Mouse (Mus musculus) intestine, embryonic 14.5 days (tissue): Measurements from ENCODE around the gene Car9. TPM values are rescaled to one million over a fixed set of nuclear protein-coding genes. Genes with fewer than 3 reads are reported as not detected.

Source experiments
- ATAC-seq: fragments of 200-750 bp; cut with Nextera tagmentation; replicated peaks from 2 replicates; pipeline ENCODE4 v1.8.0; 2017; ENCODE audit warnings: low read depth, moderate number of reproducible peaks, moderate TSS enrichment, moderate library complexity; ENCODE audit not compliant: low FRiP score, low TSS enrichment
- DNase-seq: peaks from one replicate; pipeline ENCODE4 v3.0.0-alpha.2; 2018; ENCODE audit warnings: low spot score
- H3K27ac ChIP-seq: fragments of 300-500 bp; sonication (generic); 2 replicates; pipeline ENCODE4 v1.5.1; 2014; ENCODE audit warnings: low read depth, mild to moderate bottlenecking, control low read depth
- H3K27me3 ChIP-seq: fragments of 300-500 bp; sonication (generic); replicated peaks from 2 replicates; pipeline ENCODE4 v1.6.1; 2014; ENCODE audit warnings: low read length, control low read depth; ENCODE audit not compliant: control insufficient read depth, insufficient read depth
- H3K36me3 ChIP-seq: fragments of 300-500 bp; sonication (generic); 2 replicates; pipeline ENCODE4 v1.6.1; 2014; ENCODE audit warnings: low read length, control low read depth; ENCODE audit not compliant: control insufficient read depth, insufficient read depth
- H3K4me1 ChIP-seq: fragments of 300-500 bp; sonication (generic); replicated peaks from 2 replicates; pipeline ENCODE4 v1.6.1; 2014; ENCODE audit warnings: low read length, control low read depth, mixed read lengths; ENCODE audit not compliant: control insufficient read depth, insufficient read depth
- H3K4me2 ChIP-seq: fragments of 300-500 bp; sonication (generic); 2 replicates; pipeline ENCODE4 v1.6.1; 2014; ENCODE audit warnings: low read length
- H3K4me3 ChIP-seq: fragments of 300-500 bp; sonication (generic); 2 replicates; pipeline ENCODE4 v1.5.1; 2014; ENCODE audit warnings: low read depth, low read length, control low read depth, mixed read lengths
- H3K9ac ChIP-seq: fragments of 300-500 bp; sonication (generic); 2 replicates; pipeline ENCODE4 v1.6.1; 2014; ENCODE audit warnings: mild to moderate bottlenecking, low read length
- H3K9me3 ChIP-seq: fragments of 300-500 bp; sonication (generic); 2 replicates; pipeline ENCODE4 v1.6.1; 2016; ENCODE audit warnings: low read length, control low read depth; ENCODE audit not compliant: control insufficient read depth
- WGBS: fragments of 180-500 bp; shearing (Covaris S2); extraction: QIAGEN DNeasy Blood & Tissue Kit; methylation state at CpG from one replicate; pipeline ENCODE4 v1.1.7; 2014; 5-methylcytosine and 5-hydroxymethylcytosine counted together
- polyA plus RNA-seq: library from polyadenylated mRNA; unstranded; fragments of >200 nt; fragmentation: Nextera tagmentation; extraction: Ambion mirVana; gene quantifications from 2 replicates; pipeline ENCODE4 v1.2.1, GENCODE M21; 2014

Gene Car9
- polyA plus RNA-seq, 1 experiment from 2014 or later: 9.4 TPM

GRCm38 (mm10) chr4:43497946-43498345 is 8.8 kb upstream of the Car9 start:
- Histone ChIP-seq H3K4me1 (peaks cover 26% of the 10 kb centered on the region), H3K27me3 (no peaks in the 10 kb centered on the region), H3K27ac (no peak overlapping the region)

GRCm38 (mm10) chr4:43498983-43499382 is 7.8 kb upstream of the Car9 start:
- Histone ChIP-seq H3K9ac (peak overlapping the region; percentile 77), H3K4me3 (peak overlapping the region; percentile 71), H3K27me3 (no peaks in the 10 kb centered on the region), H3K4me2 (peak overlapping the region; percentile 72), H3K36me3 (peaks cover 18% of the 10 kb centered on the region), H3K27ac (peak overlapping the region; percentile 57; the same call in 1 of the 2 replicates), H3K4me1 (peaks cover 26% of the 10 kb centered on the region), H3K9me3 (no peaks in the 10 kb centered on the region)
- peak; percentile 44; the same call in 1 of the 2 replicates for ATAC-seq
- WGBS: 15% methylated on average over 8 of the region's 8 CpGs
- DNase-seq: peak; percentile 69

More at GRCm38 (mm10) chr4:43497946-43498345, 8.8 kb upstream of the Car9 start:
- H3K4me2 ChIP-seq: peak overlapping the region; percentile 72
- no peak for DNase-seq
- 54% methylated on average over 4 of the region's 4 CpGs for WGBS
- ATAC-seq: no peak
- peak overlapping the region; percentile 71 for H3K4me3 ChIP-seq
- peaks cover 18% of the 10 kb centered on the region for H3K36me3 ChIP-seq
- no peaks in the 10 kb centered on the region for H3K9me3 ChIP-seq
- peak overlapping the region; percentile 77 for H3K9ac ChIP-seq

GRCm38 (mm10) chr4:43499407-43500333 is 7.1 kb upstream of the Car9 start, which contains the start of gene Arhgef39:
TSS of gene Arhgef39 (minus strand) at chr4:43499695.
- peaks cover 18% of the 10 kb centered on the region for H3K36me3 ChIP-seq
- peaks cover 20% of the 10 kb centered on the region for H3K4me1 ChIP-seq
- H3K27me3 ChIP-seq: no peaks in the 10 kb centered on the region
- H3K27ac ChIP-seq: peak within 1 kb of the TSS; percentile 57
- H3K9me3 ChIP-seq: no peaks in the 10 kb centered on the region
- H3K4me2 ChIP-seq: peak within 1 kb of the TSS; percentile 72
- peak within 1 kb of the TSS; percentile 71 for H3K4me3 ChIP-seq
- peak within 1 kb of the TSS; percentile 77 for H3K9ac ChIP-seq
- DNase-seq: peak; percentile 87
- peak; percentile 87 for ATAC-seq
- WGBS: 8% methylated on average over 50 of the region's 50 CpGs

- no peak overlapping the region for H3K27ac ChIP-seq
- no peak overlapping the region for H3K4me3 ChIP-seq
- no peak overlapping the region for H3K9ac ChIP-seq
- 70% methylated on average over 2 of the region's 2 CpGs for WGBS
- DNase-seq: no peak
- H3K4me2 ChIP-seq: no peak overlapping the region
- ATAC-seq: no peak
- peaks cover 13% of the 10 kb centered on the region for H3K4me1 ChIP-seq
- H3K9me3 ChIP-seq: no peaks in the 10 kb centered on the region
- H3K36me3 ChIP-seq: no peaks in the 10 kb centered on the region
- no peaks in the 10 kb centered on the region for H3K27me3 ChIP-seq
Measured at GRCm38 (mm10) chr4:43503041-43503440, 3.7 kb upstream of the Car9 start.

GRCm38 (mm10) chr4:43503506-43503905 is 3.3 kb upstream of the Car9 start:
- H3K9ac ChIP-seq: no peak overlapping the region
- no peak for DNase-seq
- WGBS: 82% methylated on average over 6 of the region's 6 CpGs
- peaks cover 11% of the 10 kb centered on the region for H3K4me1 ChIP-seq
- H3K36me3 ChIP-seq: no peaks in the 10 kb centered on the region
- no peaks in the 10 kb centered on the region for H3K9me3 ChIP-seq
- no peak overlapping the region for H3K27ac ChIP-seq
- ATAC-seq: no peak
- H3K27me3 ChIP-seq: no peaks in the 10 kb centered on the region
- no peak overlapping the region for H3K4me3 ChIP-seq
- no peak overlapping the region for H3K4me2 ChIP-seq

GRCm38 (mm10) chr4:43504269-43504668 is 2.5 kb upstream of the Car9 start:
- no peak overlapping the region for H3K4me2 ChIP-seq
- H3K4me3 ChIP-seq: no peak overlapping the region
- H3K36me3 ChIP-seq: no peaks in the 10 kb centered on the region
- H3K27me3 ChIP-seq: no peaks in the 10 kb centered on the region
- H3K9ac ChIP-seq: no peak overlapping the region
- no peaks in the 10 kb centered on the region for H3K9me3 ChIP-seq
- H3K4me1 ChIP-seq: peaks cover 14% of the 10 kb centered on the region; the same call in 1 of the 2 replicates
- no peak for ATAC-seq
- WGBS: 81% methylated on average over 4 of the region's 4 CpGs
- H3K27ac ChIP-seq: no peak overlapping the region
- DNase-seq: no peak

- Histone ChIP-seq H3K9ac (no peak overlapping the region), H3K27me3 (no peaks in the 10 kb centered on the region), H3K27ac (no peak overlapping the region), H3K36me3 (no peaks in the 10 kb centered on the region), H3K9me3 (no peaks in the 10 kb centered on the region), H3K4me2 (no peak overlapping the region), H3K4me1 (peaks cover 14% of the 10 kb centered on the region; the same call in 1 of the 2 replicates), H3K4me3 (no peak overlapping the region)
- WGBS: 80% methylated on average over 8 of the region's 8 CpGs
- ATAC-seq (no peak), DNase-seq (no peak)
Measured at GRCm38 (mm10) chr4:43506074-43506473, 692 bp upstream of the Car9 start.

GRCm38 (mm10) chr4:43507938-43508665 is 1.3 kb downstream of the Car9 start:
- peak; percentile 32; the same call in 1 of the 2 replicates for ATAC-seq
- Histone ChIP-seq H3K4me2 (peak overlapping the region; percentile 65), H3K36me3 (no peaks in the 10 kb centered on the region), H3K27ac (no peak overlapping the region), H3K27me3 (no peaks in the 10 kb centered on the region), H3K4me3 (peak overlapping the region; percentile 43), H3K4me1 (peaks cover 14% of the 10 kb centered on the region; the same call in 1 of the 2 replicates), H3K9me3 (no peaks in the 10 kb centered on the region), H3K9ac (peak overlapping the region; percentile 42)
- peak; percentile 70 for DNase-seq
- 7% methylated on average over 21 of the region's 22 CpGs for WGBS
